Comparison of ENCODE assay signal across 8 mouse cellular contexts in the genomic region with DNA sequence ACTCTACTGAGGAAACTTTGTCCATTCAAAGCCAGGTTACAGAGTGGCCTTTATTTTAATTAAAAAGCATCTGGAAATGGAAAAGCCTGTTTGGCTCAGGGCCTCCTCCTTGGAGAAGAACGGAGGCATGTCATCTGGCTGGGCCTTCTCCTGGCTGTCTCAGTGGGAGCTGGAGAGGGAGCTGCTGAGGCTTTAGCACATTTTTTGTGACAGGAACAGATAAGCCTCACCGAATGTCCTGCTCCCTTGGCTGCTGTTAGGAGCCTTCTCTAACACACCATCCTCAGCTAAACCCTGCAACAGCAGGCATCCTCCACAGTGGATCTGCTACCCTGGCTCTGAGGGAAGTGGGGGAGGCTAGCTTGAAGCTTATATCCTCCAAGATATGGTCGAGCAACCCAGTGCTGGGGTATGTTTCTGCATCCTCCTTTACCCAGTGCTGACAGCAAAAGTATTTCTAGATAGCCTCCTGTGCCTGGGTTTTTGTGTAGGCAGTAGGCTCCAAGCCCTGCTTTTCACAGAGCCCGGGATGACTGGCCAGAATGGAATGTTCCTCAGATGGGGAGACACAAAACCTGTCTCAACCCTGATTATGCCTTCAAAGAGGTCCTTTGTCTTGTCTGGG.
DNase-seq lines count a peak whose midpoint lies in the region.

No protein-coding gene starts in this region.

- intact Hi-C loops in heart, postnatal 25 days (cut with DNase I), result loop anchor here (5.0 kb wide), 2 partner anchors 45 to 110 kb away; no protein-coding TSS in a partner anchor

- DNase-seq in gastrocnemius, postnatal 10 days, result peak; percentile 13
- DNase-seq in gastrocnemius, adult 18-20 months (ENCODE audit: low spot score), result no peak
- DNase-seq in right cerebral cortex, postnatal 10 days (ENCODE audit: low spot score in 2 of 2), result peak; percentile 16 to 20
- DNase-seq in right cerebral cortex, postnatal 4 days, result no peak
- DNase-seq in heart, postnatal 25 days (ENCODE audit: low spot score), result peak; percentile 7
- peak; percentile 14 for DNase-seq in yolk sac, embryonic 10.5 days (ENCODE audit: low spot score)
- no peak for DNase-seq in retina, embryonic 14.5 days (ENCODE audit: low spot score)
- DNase-seq in urinary bladder, adult 18-20 months (ENCODE audit: low spot score in 2 of 2), result no peak

Comparison
In these comparisons a context has a peak if more than half of its experiments do, and no peak if none do; other contexts are left out.
1. DNase-seq: peak in gastrocnemius, postnatal 10 days (single experiment), right cerebral cortex, postnatal 10 days (2 of 2), heart, postnatal 25 days (single experiment) and yolk sac, embryonic 10.5 days (single experiment); none in gastrocnemius, adult 18-20 months (single experiment), right cerebral cortex, postnatal 4 days (single experiment), retina, embryonic 14.5 days (single experiment) and urinary bladder, adult 18-20 months (0 of 2).